Mouse (Mus musculus): Measurements from ENCODE around the gene Acot3. TPM values are rescaled to one million over a fixed set of nuclear protein-coding genes. Genes with fewer than 3 reads are reported as not detected.

Acot3 gene
- polyA plus RNA-seq, 2 experiments from 2014 or later: not detected

- no peak for ATAC-seq
Measured at GRCm38 (mm10) chr12:84107012-84107411, 55.1 kb downstream of the Acot3 start.

- ATAC-seq: no peak
Measured at GRCm38 (mm10) chr12:84107692-84108091, 55.7 kb downstream of the Acot3 start.

- no peak for ATAC-seq
Measured at GRCm38 (mm10) chr12:84109924-84110323, 58.0 kb downstream of the Acot3 start.

Other genes starting within 250 kb of the Acot3 start
- 10 to 100 TPM; 36.7 to 39.4 TPM for gene Numb, start 130.2 kb upstream of the Acot3 start, polyA plus RNA-seq (2017; shearing (Covaris generic))
- gene Riox1, start 101.5 kb upstream of the Acot3 start, polyA plus RNA-seq (2017; shearing (Covaris generic)): 1 to 10 TPM in 1 of 2 experiments, under 1 TPM in 1; 0.94 to 1.7 TPM
- gene Heatr4, start 67.3 kb upstream of the Acot3 start, polyA plus RNA-seq (2017; shearing (Covaris generic)): not detected
- gene Acot2, start 64.3 kb upstream of the Acot3 start, polyA plus RNA-seq (2017; shearing (Covaris generic)): 10 to 100 TPM; 28.3 to 39.0 TPM
- not detected for gene Acot1, start 42.7 kb upstream of the Acot3 start, polyA plus RNA-seq (2017; shearing (Covaris generic))
- gene Acot4, start 13.8 kb upstream of the Acot3 start, polyA plus RNA-seq (2017; shearing (Covaris generic)): under 1 TPM in 1 of 2 experiments, not detected in 1; 0.11 TPM
- not detected for gene Gm49366, start 13.2 kb upstream of the Acot3 start, polyA plus RNA-seq (2017; shearing (Covaris generic))
- gene Acot5, start 17.2 kb downstream of the Acot3 start, polyA plus RNA-seq (2017; shearing (Covaris generic)): not detected
- 1 to 10 TPM in 1 of 2 experiments, under 1 TPM in 1; 0.77 to 1.0 TPM for gene Acot6, start 48.5 kb downstream of the Acot3 start, polyA plus RNA-seq (2017; shearing (Covaris generic))
- under 1 TPM; 0.10 to 0.12 TPM for gene Dnal1, start 62.2 kb downstream of the Acot3 start, polyA plus RNA-seq (2017; shearing (Covaris generic))
- gene Pnma1, start 96.3 kb downstream of the Acot3 start, polyA plus RNA-seq (2017; shearing (Covaris generic)): not detected
- gene Elmsan1, start 166.7 kb downstream of the Acot3 start, polyA plus RNA-seq (2017; shearing (Covaris generic)): 1 to 10 TPM; 7.3 to 8.2 TPM
- 10 to 100 TPM; 50.3 to 52.9 TPM for gene Ptgr2, start 233.1 kb downstream of the Acot3 start, polyA plus RNA-seq (2017; shearing (Covaris generic))